Mouse (Mus musculus) cerebellum, adult 2 months (tissue): ENCODE measurements around the gene Dppa4. TPM values are rescaled to one million over a fixed set of nuclear protein-coding genes. Genes with fewer than 3 reads are reported as not detected.
"Not testable (repeated sequence)": the region's sequence is repeated elsewhere in the genome, so short reads cannot be mapped to it uniquely, and the experiment has no call there.

Experiments
- DNase-seq, 2 experiments: peaks; one replicate each; pipeline ENCODE4 v3.0.0; 2021
- H3K27ac ChIP-seq: fragments of 200-500 bp; 2 replicates; pipeline ENCODE4 v1.5.1; 2012; ENCODE audit warnings: low read length, control low read depth, inconsistent platforms; ENCODE audit not compliant: insufficient read depth
- H3K27me3 ChIP-seq: fragments of 200-500 bp; 2 replicates; pipeline ENCODE4 v1.6.1; 2012; ENCODE audit warnings: inconsistent platforms, mild to moderate bottlenecking, low read length, moderate library complexity; ENCODE audit not compliant: control insufficient read depth, insufficient read depth
- H3K4me1 ChIP-seq: fragments of 200-500 bp; 2 replicates; pipeline ENCODE4 v1.6.1; 2011; ENCODE audit warnings: low read length; ENCODE audit not compliant: control insufficient read depth, insufficient read depth
- H3K4me3 ChIP-seq: fragments of 200-500 bp; replicated peaks from 2 replicates; pipeline ENCODE3; 2011; ENCODE audit warnings: mild to moderate bottlenecking, low read depth, low read length, control low read depth; ENCODE audit not compliant: insufficient read depth
- CTCF ChIP-seq: fragments of 200-500 bp; IDR thresholded peaks from 2 replicates; pipeline ENCODE4 v1.5.1; 2011; ENCODE audit warnings: low read depth, mild to moderate bottlenecking, control low read depth, low read length, moderate library complexity, borderline replicate concordance; ENCODE audit not compliant: insufficient read depth
- POLR2A ChIP-seq: fragments of 200-500 bp; IDR thresholded peaks from 2 replicates; pipeline ENCODE4 v1.6.1; 2011; ENCODE audit warnings: low read length, control low read depth, borderline replicate concordance; ENCODE audit not compliant: insufficient read depth
- WGBS: fragments of 180-500 bp; shearing (Covaris S2); methylation state at CpG from one replicate; pipeline ENCODE4 v1.1.7; 2018; 5-methylcytosine and 5-hydroxymethylcytosine counted together
- polyA plus RNA-seq: library from polyadenylated mRNA; depleted of rRNA; stranded (reverse); fragments of >200 nt; gene quantifications from 2 replicates; pipeline ENCODE4 v1.2.3, GENCODE M21; 2012

The Dppa4 gene
- polyA plus RNA-seq, 1 experiment, result not detected

DNA sequence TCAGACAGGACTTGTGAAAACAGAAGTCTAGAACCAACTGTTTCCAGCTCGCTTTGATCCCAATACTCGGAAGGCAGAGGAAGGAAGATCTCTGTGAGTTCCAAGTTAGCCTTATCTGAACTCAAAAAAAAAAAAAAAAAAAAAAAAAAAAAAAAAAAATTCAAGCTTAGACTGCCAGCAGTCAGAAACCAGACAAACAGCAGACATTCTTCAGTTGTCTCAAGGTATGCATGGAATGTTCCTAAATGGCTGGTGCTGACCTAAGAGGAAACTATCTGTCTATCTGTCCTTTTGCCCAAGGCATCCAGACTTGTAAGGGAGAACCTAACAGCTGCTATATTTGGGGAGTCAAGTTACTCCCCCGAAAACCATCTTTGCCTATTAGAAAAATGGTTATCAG is 20.4 kb downstream of the Dppa4 start:
- WGBS, result 92% methylated on average over 3 of the region's 3 CpGs
- H3K27me3 ChIP-seq, result no peaks in the 10 kb centered on the region
- H3K4me3 ChIP-seq, result no peak overlapping the region
- no peak for TF ChIP-seq POLR2A
- no peak for TF ChIP-seq CTCF
- no peaks in the 10 kb centered on the region for H3K4me1 ChIP-seq
- DNase-seq, result no peak
- no peak overlapping the region for H3K27ac ChIP-seq

GRCm38 (mm10) chr16:48308916-48309315 is 25.4 kb downstream of the Dppa4 start:
- H3K27me3 ChIP-seq, H3K4me3 ChIP-seq, H3K4me1 ChIP-seq, H3K27ac ChIP-seq, DNase-seq: not testable (repeated sequence)
- 98% methylated on average over 10 of the region's 10 CpGs for WGBS

GRCm38 (mm10) chr16:48309912-48310630 is 26.5 kb downstream of the Dppa4 start:
- H3K4me1 ChIP-seq, result no peaks in the 10 kb centered on the region
- no peaks in the 10 kb centered on the region for H3K27me3 ChIP-seq
- no peak overlapping the region for H3K4me3 ChIP-seq
- TF ChIP-seq CTCF, result no peak
- no peak for TF ChIP-seq POLR2A
- no peak for DNase-seq
- H3K27ac ChIP-seq, result no peak overlapping the region
- 89% methylated on average over 12 of the region's 12 CpGs for WGBS

GRCm38 (mm10) chr16:48315294-48315693 is 31.8 kb downstream of the Dppa4 start:
- no peaks in the 10 kb centered on the region for H3K27me3 ChIP-seq
- peak; percentile 37 to 74 for DNase-seq
- H3K4me3 ChIP-seq, result no peak overlapping the region
- no peak for TF ChIP-seq CTCF
- no peak for TF ChIP-seq POLR2A
- 27% methylated on average over 3 of the region's 3 CpGs for WGBS
- H3K4me1 ChIP-seq, result no peaks in the 10 kb centered on the region
- no peak overlapping the region; the same call in 1 of the 2 replicates for H3K27ac ChIP-seq

DNA sequence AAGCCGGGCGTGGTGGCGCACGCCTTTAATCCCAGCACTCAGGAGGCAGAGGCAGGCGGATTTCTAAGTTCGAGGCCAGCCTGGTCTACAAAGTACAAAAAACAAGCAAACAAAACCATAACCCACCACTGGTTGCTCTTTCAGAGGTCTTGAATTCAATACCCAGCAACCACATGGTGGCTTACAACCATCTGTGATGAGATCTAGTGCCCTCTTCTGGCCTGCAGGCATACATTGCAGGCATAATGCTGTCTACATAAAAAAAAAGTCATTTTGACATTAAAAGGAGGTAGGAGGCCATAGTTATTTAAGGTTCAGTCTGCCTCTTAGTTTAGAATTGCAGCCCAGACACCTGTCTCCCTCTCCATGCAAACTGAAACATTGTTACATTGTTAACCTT is 37.2 kb downstream of the Dppa4 start:
- no peak overlapping the region for H3K27ac ChIP-seq
- no peak for TF ChIP-seq CTCF
- TF ChIP-seq POLR2A, result no peak
- H3K4me1 ChIP-seq, result 0 out of 2 replicates have a peak, but pooled peaks cover 3% of the 10 kb centered on the region
- no peak overlapping the region for H3K4me3 ChIP-seq
- no peaks in the 10 kb centered on the region for H3K27me3 ChIP-seq
- no peak for DNase-seq
- WGBS, result 96% methylated on average over 6 of the region's 6 CpGs

- TF ChIP-seq POLR2A (no peak), CTCF (no peak)
- H3K4me3 ChIP-seq, result no peak overlapping the region
- no peaks in the 10 kb centered on the region for H3K27me3 ChIP-seq
- H3K4me1 ChIP-seq, result peaks cover 10% of the 10 kb centered on the region
- WGBS, result 58% methylated on average over 6 of the region's 6 CpGs
- no peak overlapping the region for H3K27ac ChIP-seq
- DNase-seq, result peak in 1 of 2 experiments; percentile 43
Observed at GRCm38 (mm10) chr16:48323133-48323532, 39.6 kb downstream of the Dppa4 start.

- no peak for DNase-seq
- Histone ChIP-seq H3K4me1 (peaks cover 10% of the 10 kb centered on the region), H3K27ac (no peak overlapping the region), H3K27me3 (no peaks in the 10 kb centered on the region), H3K4me3 (no peak overlapping the region)
- TF ChIP-seq CTCF (no peak), POLR2A (no peak)
- 81% methylated on average over 8 of the region's 8 CpGs for WGBS
Observed at GRCm38 (mm10) chr16:48323602-48324345, 40.2 kb downstream of the Dppa4 start.

GRCm38 (mm10) chr16:48326903-48327302 is 43.4 kb downstream of the Dppa4 start:
- TF ChIP-seq CTCF (no peak), POLR2A (no peak)
- 4% methylated on average over 5 of the region's 5 CpGs for WGBS
- H3K27me3 ChIP-seq, result no peaks in the 10 kb centered on the region
- H3K4me3 ChIP-seq, result no peak overlapping the region
- H3K4me1 ChIP-seq, result peaks cover 13% of the 10 kb centered on the region
- DNase-seq, result peak; percentile 61 to 84
- no peak overlapping the region for H3K27ac ChIP-seq
